Mouse (Mus musculus) megakaryocyte, embryonic 14.5 days (primary cell): ENCODE measurements at regions not wholly inside any gene's neighbourhood (a gene's known extent, or its start where the extent isn't known, plus 50 kb on each side); places are given as distances from the start of the nearest gene placed in this dataset.

Experiments used
- FLI1 ChIP-seq: IDR thresholded peaks from 2 replicates; pipeline ENCODE4 v1.6.1; 2012; ENCODE audit warnings: low read length, inconsistent platforms, mixed read lengths
- GATA1 ChIP-seq: IDR thresholded peaks from 3 replicates; pipeline ENCODE4 v1.6.1; 2012; ENCODE audit warnings: mixed read lengths, low read length, inconsistent platforms, borderline replicate concordance

GRCm38 (mm10) chr14:24904712-24905111 lies 417.8 kb downstream of the Rps24 start:
- TF ChIP-seq GATA1, result no peak
- TF ChIP-seq FLI1, result no peak
